Mouse (Mus musculus): ENCODE measurements around the gene Ranbp9. TPM values are rescaled to one million over a fixed set of nuclear protein-coding genes. Genes with fewer than 3 reads are reported as not detected.
A peak's percentile ranks its signal among the peaks of the same experiment; 100 is the strongest.

The Ranbp9 gene
- 6.3 and 7.1 TPM in 2 replicates for polyA plus RNA-seq (2014; fragmentation: Nextera tagmentation; extraction: Ambion mirVana)

GRCm38 (mm10) chr13:43480957-43481858 is at the start of gene Ranbp9:
Ranbp9 (minus strand) TSS chr13:43481282.
- Histone ChIP-seq H3K4me3 (ENCODE audit: low read depth, low read length) (peak within 1 kb of the TSS; percentile 94), H3K4me1 (replicated peaks; ENCODE audit: control insufficient read depth, insufficient read depth, low read length) (peaks cover 20% of the 10 kb centered on the region), H3K4me2 (peak within 1 kb of the TSS; percentile 83), H3K36me3 (ENCODE audit: control insufficient read depth, insufficient read depth, low read length) (no peaks in the 10 kb centered on the region), H3K9ac (ENCODE audit: low read depth, low read length) (peak within 1 kb of the TSS; percentile 89), H3K27ac (ENCODE audit: low read depth, low read length) (peak within 1 kb of the TSS; percentile 97), H3K9me3 (ENCODE audit: control insufficient read depth, low read length) (no peaks in the 10 kb centered on the region), H3K27me3 (replicated peaks; ENCODE audit: control insufficient read depth, insufficient read depth, low read length) (no peaks in the 10 kb centered on the region)
- DNase-seq (ENCODE audit: low spot score), result peak; percentile 82
- under 1% methylated on average over 99 of the region's 132 CpGs for WGBS
- peak; percentile 89 for ATAC-seq (replicated peaks; ENCODE audit: low FRiP score)

DNA sequence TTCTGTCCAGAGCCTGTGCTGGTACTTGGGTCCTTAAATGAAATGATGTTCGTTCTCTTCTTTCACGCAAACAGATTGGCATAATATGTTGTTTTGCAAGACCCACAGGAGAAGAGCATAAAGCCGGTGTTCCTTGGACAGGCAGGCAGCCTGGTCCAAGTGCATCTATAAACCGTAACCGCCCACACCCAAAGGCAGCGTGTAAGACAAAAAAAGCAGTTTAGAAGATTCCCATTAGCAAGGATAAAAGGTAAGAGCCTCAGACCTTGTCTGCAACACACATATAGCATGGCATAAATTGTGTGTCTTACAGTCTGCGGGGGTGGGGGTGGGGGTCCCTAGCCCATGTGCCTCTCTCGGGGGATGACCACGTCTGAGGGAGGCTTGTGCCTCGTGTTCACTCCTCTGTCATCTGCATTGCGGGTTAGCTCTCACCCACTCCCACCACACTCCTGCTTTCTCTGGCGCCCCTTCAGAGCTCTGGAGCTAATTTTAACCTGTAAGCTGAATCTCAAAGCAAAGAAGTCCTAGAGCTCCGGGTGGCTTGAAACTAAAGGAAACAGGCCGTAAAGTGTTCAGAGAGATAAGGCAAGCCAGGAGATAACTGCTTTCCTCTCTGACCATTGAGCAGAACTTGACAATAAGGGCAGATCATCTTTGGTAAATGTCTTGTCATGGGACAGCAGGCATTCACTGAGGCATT is 49.2 kb upstream of the Ranbp9 start:
- Histone ChIP-seq H3K9ac (ENCODE audit: low read depth, low read length) (no peak overlapping the region), H3K4me3 (ENCODE audit: low read depth, low read length) (no peak overlapping the region), H3K27me3 (replicated peaks; ENCODE audit: control insufficient read depth, insufficient read depth, low read length) (no peaks in the 10 kb centered on the region), H3K36me3 (ENCODE audit: control insufficient read depth, insufficient read depth, low read length) (no peaks in the 10 kb centered on the region), H3K27ac (ENCODE audit: low read depth, low read length) (peak overlapping the region; percentile 20), H3K4me1 (replicated peaks; ENCODE audit: control insufficient read depth, insufficient read depth, low read length) (peaks cover 23% of the 10 kb centered on the region), H3K9me3 (ENCODE audit: control insufficient read depth, low read length) (no peaks in the 10 kb centered on the region), H3K4me2 (peak overlapping the region; percentile 61)
- ATAC-seq (replicated peaks; ENCODE audit: low FRiP score) (peak; percentile 66), DNase-seq (ENCODE audit: low spot score) (no peak)
- WGBS, result 39% methylated on average over 14 of the region's 14 CpGs

GRCm38 (mm10) chr13:43526289-43526688 is 45.2 kb upstream of the Ranbp9 start:
- H3K9ac ChIP-seq (ENCODE audit: low read depth, low read length), result no peak overlapping the region
- H3K9me3 ChIP-seq (ENCODE audit: control insufficient read depth, low read length), result no peaks in the 10 kb centered on the region
- H3K36me3 ChIP-seq (ENCODE audit: control insufficient read depth, insufficient read depth, low read length), result no peaks in the 10 kb centered on the region
- no peak overlapping the region for H3K4me3 ChIP-seq (ENCODE audit: low read depth, low read length)
- H3K27me3 ChIP-seq (replicated peaks; ENCODE audit: control insufficient read depth, insufficient read depth, low read length), result no peaks in the 10 kb centered on the region
- 75% methylated on average over 5 of the region's 5 CpGs for WGBS
- peaks cover 23% of the 10 kb centered on the region for H3K4me1 ChIP-seq (replicated peaks; ENCODE audit: control insufficient read depth, insufficient read depth, low read length)
- DNase-seq (ENCODE audit: low spot score) (no peak), ATAC-seq (replicated peaks; ENCODE audit: low FRiP score) (no peak)
- no peak overlapping the region for H3K4me2 ChIP-seq
- no peak overlapping the region for H3K27ac ChIP-seq (ENCODE audit: low read depth, low read length)

DNA sequence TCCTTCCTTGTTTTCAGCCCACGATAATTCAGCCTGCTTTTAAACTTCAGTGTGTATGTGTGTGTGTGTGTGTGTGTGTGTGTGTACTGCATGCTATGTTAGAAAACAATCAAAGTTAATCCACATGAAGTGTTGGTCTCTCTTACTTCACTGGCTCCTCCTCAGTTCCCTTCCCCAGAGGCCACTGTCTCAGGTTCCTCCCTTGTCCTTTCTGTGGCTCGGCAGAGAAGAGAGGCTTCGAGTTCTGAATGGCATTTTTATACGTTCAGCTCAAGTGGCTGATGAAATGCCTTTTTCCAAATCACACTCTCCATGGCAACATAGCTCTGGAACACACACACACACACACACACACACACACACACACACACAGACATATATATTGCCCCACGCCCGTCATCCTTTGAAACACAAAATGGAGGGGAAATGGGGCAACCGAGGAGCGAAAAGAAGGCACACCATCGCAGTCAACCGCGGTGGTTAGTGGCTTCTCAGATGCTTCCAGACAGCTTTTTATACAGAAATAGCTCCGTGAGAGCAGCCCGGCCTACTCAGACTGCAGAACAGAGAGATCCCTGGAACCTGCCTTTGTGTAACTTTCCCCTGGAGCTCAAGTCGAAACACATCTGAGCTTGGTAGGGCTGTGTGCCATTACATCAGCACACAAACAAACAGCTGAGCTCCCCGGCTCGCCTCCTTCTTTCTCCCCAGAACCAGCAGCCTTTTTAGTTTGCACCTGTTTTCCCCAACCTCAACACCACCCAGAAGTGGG is 44.5 kb upstream of the Ranbp9 start:
- Histone ChIP-seq H3K4me2 (no peak overlapping the region), H3K27me3 (replicated peaks; ENCODE audit: control insufficient read depth, insufficient read depth, low read length) (no peaks in the 10 kb centered on the region), H3K27ac (ENCODE audit: low read depth, low read length) (no peak overlapping the region), H3K4me1 (replicated peaks; ENCODE audit: control insufficient read depth, insufficient read depth, low read length) (peaks cover 16% of the 10 kb centered on the region), H3K9ac (ENCODE audit: low read depth, low read length) (no peak overlapping the region), H3K36me3 (ENCODE audit: control insufficient read depth, insufficient read depth, low read length) (no peaks in the 10 kb centered on the region), H3K4me3 (ENCODE audit: low read depth, low read length) (no peak overlapping the region), H3K9me3 (ENCODE audit: control insufficient read depth, low read length) (no peaks in the 10 kb centered on the region)
- WGBS, result 64% methylated on average over 16 of the region's 16 CpGs
- ATAC-seq (replicated peaks; ENCODE audit: low FRiP score) (no peak), DNase-seq (ENCODE audit: low spot score) (no peak)

DNA sequence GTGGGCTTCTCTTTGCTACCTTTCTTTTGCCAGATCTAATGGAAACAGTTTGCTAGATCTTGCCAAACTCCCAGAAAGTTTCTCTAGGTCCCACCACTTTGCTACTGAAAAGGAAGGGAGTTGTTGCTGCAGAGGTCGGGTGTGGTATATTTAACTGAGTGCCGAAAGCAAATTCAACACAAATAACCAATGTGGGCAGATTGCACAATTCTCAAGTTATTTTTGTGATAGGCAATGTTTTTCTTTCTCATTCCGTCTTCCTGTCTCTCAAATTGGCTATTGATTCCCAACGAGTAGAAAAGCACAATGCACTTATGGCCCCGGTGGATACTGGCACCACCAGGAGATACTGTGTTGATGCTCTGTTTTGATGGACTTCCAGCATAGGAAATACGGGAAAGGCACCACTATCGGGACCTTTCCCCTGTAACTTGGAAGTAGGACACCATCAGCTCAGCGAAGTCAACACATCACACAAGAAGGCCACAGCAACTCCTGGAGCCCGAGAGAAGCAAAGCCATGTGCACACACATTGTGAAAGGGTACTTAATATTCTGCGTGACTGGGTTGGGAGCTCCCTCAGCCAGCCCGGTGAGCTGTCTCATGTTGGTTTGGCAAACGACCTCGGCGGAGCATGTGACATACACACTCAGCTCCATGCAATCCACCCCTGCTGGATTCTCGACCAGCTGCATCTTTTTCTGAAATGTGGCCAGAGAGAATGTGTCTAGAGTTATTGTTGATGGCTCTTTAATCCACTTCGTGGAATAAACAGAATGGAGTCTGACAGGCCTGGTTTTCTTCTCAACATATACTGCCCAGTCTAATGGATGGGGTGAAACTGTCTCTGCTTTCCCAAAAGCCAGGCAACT is 43.6 kb upstream of the Ranbp9 start:
- no peak for DNase-seq (ENCODE audit: low spot score)
- ATAC-seq (replicated peaks; ENCODE audit: low FRiP score), result no peak
- Histone ChIP-seq H3K4me3 (ENCODE audit: low read depth, low read length) (no peak overlapping the region), H3K4me2 (no peak overlapping the region), H3K9me3 (ENCODE audit: control insufficient read depth, low read length) (no peaks in the 10 kb centered on the region), H3K36me3 (ENCODE audit: control insufficient read depth, insufficient read depth, low read length) (no peaks in the 10 kb centered on the region), H3K27ac (ENCODE audit: low read depth, low read length) (no peak overlapping the region), H3K27me3 (replicated peaks; ENCODE audit: control insufficient read depth, insufficient read depth, low read length) (no peaks in the 10 kb centered on the region), H3K4me1 (replicated peaks; ENCODE audit: control insufficient read depth, insufficient read depth, low read length) (peaks cover 8% of the 10 kb centered on the region), H3K9ac (ENCODE audit: low read depth, low read length) (no peak overlapping the region)
- 56% methylated on average over 16 of the region's 16 CpGs for WGBS

GRCm38 (mm10) chr13:43523906-43524480 is 42.9 kb upstream of the Ranbp9 start:
- 61% methylated on average over 7 of the region's 7 CpGs for WGBS
- Histone ChIP-seq H3K4me1 (replicated peaks; ENCODE audit: control insufficient read depth, insufficient read depth, low read length) (peaks cover 8% of the 10 kb centered on the region), H3K4me2 (no peak overlapping the region), H3K4me3 (ENCODE audit: low read depth, low read length) (no peak overlapping the region), H3K27me3 (replicated peaks; ENCODE audit: control insufficient read depth, insufficient read depth, low read length) (no peaks in the 10 kb centered on the region), H3K9ac (ENCODE audit: low read depth, low read length) (no peak overlapping the region), H3K36me3 (ENCODE audit: control insufficient read depth, insufficient read depth, low read length) (no peaks in the 10 kb centered on the region), H3K9me3 (ENCODE audit: control insufficient read depth, low read length) (no peaks in the 10 kb centered on the region), H3K27ac (ENCODE audit: low read depth, low read length) (no peak overlapping the region)
- ATAC-seq (replicated peaks; ENCODE audit: low FRiP score) (no peak), DNase-seq (ENCODE audit: low spot score) (no peak)

DNA sequence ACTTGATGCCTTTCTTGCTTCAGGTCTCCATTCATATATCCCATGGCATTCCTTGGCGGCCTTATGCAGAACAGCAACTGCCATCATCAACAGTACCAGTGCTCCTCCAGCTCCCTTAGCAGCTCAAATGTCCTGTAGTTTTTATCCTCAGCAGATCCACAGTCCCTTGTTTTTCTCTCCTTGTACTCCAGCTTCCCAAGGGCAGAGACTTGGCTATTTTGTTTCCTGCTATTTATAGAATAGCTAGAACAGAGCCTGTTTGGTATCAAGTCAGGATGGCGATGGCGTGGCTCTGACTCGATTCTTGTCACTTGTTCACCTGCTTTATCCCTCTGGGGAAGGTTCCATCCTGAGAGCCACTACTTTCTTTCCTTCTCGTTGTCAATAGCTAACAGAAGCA is 40.9 kb upstream of the Ranbp9 start:
- Histone ChIP-seq H3K4me2 (no peak overlapping the region), H3K9me3 (ENCODE audit: control insufficient read depth, low read length) (no peaks in the 10 kb centered on the region), H3K4me3 (ENCODE audit: low read depth, low read length) (no peak overlapping the region), H3K27ac (ENCODE audit: low read depth, low read length) (no peak overlapping the region), H3K4me1 (replicated peaks; ENCODE audit: control insufficient read depth, insufficient read depth, low read length) (peaks cover 8% of the 10 kb centered on the region), H3K36me3 (ENCODE audit: control insufficient read depth, insufficient read depth, low read length) (no peaks in the 10 kb centered on the region), H3K27me3 (replicated peaks; ENCODE audit: control insufficient read depth, insufficient read depth, low read length) (no peaks in the 10 kb centered on the region), H3K9ac (ENCODE audit: low read depth, low read length) (no peak overlapping the region)
- 87% methylated on average over 5 of the region's 5 CpGs for WGBS
- DNase-seq (ENCODE audit: low spot score), result no peak
- no peak for ATAC-seq (replicated peaks; ENCODE audit: low FRiP score)
